Mouse (Mus musculus) neural tube, embryonic 11.5 days (tissue): Measurements from ENCODE around the gene Cdc34. TPM values are rescaled to one million over a fixed set of nuclear protein-coding genes. Genes with fewer than 3 reads are reported as not detected.
A peak's percentile ranks its signal among the peaks of the same experiment; 100 is the strongest.

Source experiments
- ATAC-seq: fragments of 200-750 bp; cut with Nextera tagmentation; 2 replicates; pipeline ENCODE4 v1.8.0; 2017; ENCODE audit warnings: moderate number of reproducible peaks, mild to moderate bottlenecking, moderate TSS enrichment, moderate library complexity; ENCODE audit not compliant: insufficient read depth, low FRiP score, low TSS enrichment
- DNase-seq: peaks from one replicate; pipeline ENCODE4 v3.0.0-alpha.2; 2015; ENCODE audit warnings: low spot score
- H3K27ac ChIP-seq: fragments of 300-500 bp; sonication (generic); 2 replicates; pipeline ENCODE4 v1.5.1; 2014; ENCODE audit warnings: low read depth, mild to moderate bottlenecking, low read length
- H3K27me3 ChIP-seq: fragments of 300-500 bp; sonication (generic); 2 replicates; pipeline ENCODE4 v1.6.1; 2014; ENCODE audit warnings: mild to moderate bottlenecking, low read length, mixed read lengths; ENCODE audit not compliant: control insufficient read depth, insufficient read depth
- H3K36me3 ChIP-seq: fragments of 300-500 bp; sonication (generic); 2 replicates; pipeline ENCODE4 v1.6.1; 2014; ENCODE audit warnings: mild to moderate bottlenecking, low read length, moderate library complexity, mixed read lengths; ENCODE audit not compliant: control insufficient read depth, insufficient read depth
- H3K4me1 ChIP-seq: fragments of 300-500 bp; sonication (generic); 2 replicates; pipeline ENCODE4 v1.6.1; 2014; ENCODE audit warnings: low read length, mixed read lengths; ENCODE audit not compliant: control insufficient read depth, insufficient read depth
- H3K4me2 ChIP-seq: fragments of 300-500 bp; sonication (generic); 2 replicates; pipeline ENCODE4 v1.6.1; 2014; ENCODE audit warnings: low read depth, mild to moderate bottlenecking, moderate library complexity
- H3K4me3 ChIP-seq: fragments of 300-500 bp; sonication (generic); 2 replicates; pipeline ENCODE4 v1.5.1; 2014; ENCODE audit warnings: low read depth, low read length
- H3K9ac ChIP-seq: fragments of 300-500 bp; sonication (generic); 2 replicates; pipeline ENCODE4 v1.6.1; 2014; ENCODE audit warnings: mild to moderate bottlenecking, low read length
- H3K9me3 ChIP-seq: fragments of 300-500 bp; sonication (generic); 2 replicates; pipeline ENCODE4 v1.6.1; 2016; ENCODE audit warnings: low read length; ENCODE audit not compliant: control insufficient read depth
- WGBS: fragments of 180-500 bp; shearing (Covaris S2); extraction: QIAGEN DNeasy Blood & Tissue Kit; methylation state at CpG from one replicate; pipeline ENCODE4 v1.1.7; 2014; 5-methylcytosine and 5-hydroxymethylcytosine counted together
- polyA plus RNA-seq: library from polyadenylated mRNA; unstranded; fragments of >200 nt; fragmentation: Nextera tagmentation; extraction: Ambion mirVana; gene quantifications from 2 replicates; pipeline ENCODE4 v1.2.1, GENCODE M21; 2014

Cdc34 gene
- polyA plus RNA-seq = 165 and 168 TPM in 2 replicates

- H3K9ac ChIP-seq = peak within 1 kb of the TSS; percentile 83
- H3K27me3 ChIP-seq = no peaks in the 10 kb centered on the region
- peaks cover 12% of the 10 kb centered on the region for H3K36me3 ChIP-seq
- H3K27ac ChIP-seq = peak within 1 kb of the TSS; percentile 64
- under 1% methylated on average over 66 of the region's 84 CpGs for WGBS
- ATAC-seq (peak; percentile 88), DNase-seq (peak; percentile 100)
- H3K4me3 ChIP-seq = peak within 1 kb of the TSS; percentile 92
- peak within 1 kb of the TSS; percentile 83 for H3K4me2 ChIP-seq
- H3K9me3 ChIP-seq = no peaks in the 10 kb centered on the region
- H3K4me1 ChIP-seq = peaks cover 17% of the 10 kb centered on the region
Observed at GRCm38 (mm10) chr10:79681591-79682245, at the start of gene Cdc34. TSS of gene Cdc34 (plus strand) at chr10:79682195.

- Histone ChIP-seq H3K9ac (no peak overlapping the region), H3K4me3 (no peak overlapping the region), H3K27ac (no peak overlapping the region), H3K9me3 (no peaks in the 10 kb centered on the region), H3K4me2 (no peak overlapping the region), H3K4me1 (peaks cover 1% of the 10 kb centered on the region), H3K27me3 (no peaks in the 10 kb centered on the region), H3K36me3 (no peaks in the 10 kb centered on the region)
- WGBS = 86% methylated on average over 17 of the region's 17 CpGs
- ATAC-seq = no peak
- no peak for DNase-seq
Observed at GRCm38 (mm10) chr10:79633006-79633777, 48.8 kb upstream of the Cdc34 start.

GRCm38 (mm10) chr10:79636287-79636686, 45.7 kb upstream of the Cdc34 start:
- ATAC-seq = no peak
- 80% methylated on average over 8 of the region's 8 CpGs for WGBS

GRCm38 (mm10) chr10:79637128-79638110, 44.6 kb upstream of the Cdc34 start, which contains the start of gene Shc2:
TSS of gene Shc2 (minus strand) at chr10:79637918.
- peak within 1 kb of the TSS; percentile 88 for H3K27ac ChIP-seq
- H3K9ac ChIP-seq = peak within 1 kb of the TSS; percentile 89
- no peaks in the 10 kb centered on the region for H3K9me3 ChIP-seq
- ATAC-seq = peak; percentile 86
- under 1% methylated on average over 87 of the region's 116 CpGs for WGBS
- H3K36me3 ChIP-seq = no peaks in the 10 kb centered on the region
- DNase-seq = peak; percentile 85
- peak within 1 kb of the TSS; percentile 91 for H3K4me2 ChIP-seq
- 0 out of 2 replicates have a peak, but pooled peaks cover 2% of the 10 kb centered on the region for H3K27me3 ChIP-seq
- H3K4me1 ChIP-seq = peaks cover 8% of the 10 kb centered on the region
- peak within 1 kb of the TSS; percentile 85 for H3K4me3 ChIP-seq

More at GRCm38 (mm10) chr10:79636287-79636686, 45.7 kb upstream of the Cdc34 start:
- no peaks in the 10 kb centered on the region for H3K36me3 ChIP-seq
- no peak overlapping the region for H3K27ac ChIP-seq
- 0 out of 2 replicates have a peak, but pooled peaks cover 2% of the 10 kb centered on the region for H3K27me3 ChIP-seq
- no peak for DNase-seq
- no peaks in the 10 kb centered on the region for H3K9me3 ChIP-seq
- peak overlapping the region; percentile 89 for H3K9ac ChIP-seq
- peak overlapping the region; percentile 91 for H3K4me2 ChIP-seq
- H3K4me1 ChIP-seq = peaks cover 8% of the 10 kb centered on the region
- H3K4me3 ChIP-seq = peak overlapping the region; percentile 85; the same call in 1 of the 2 replicates

- H3K27ac ChIP-seq = peak overlapping the region; percentile 73
- H3K4me2 ChIP-seq = peak overlapping the region; percentile 91
- H3K4me3 ChIP-seq = peak overlapping the region; percentile 85; the same call in 1 of the 2 replicates
- no peaks in the 10 kb centered on the region for H3K36me3 ChIP-seq
- ATAC-seq (peak; percentile 42), DNase-seq (peak; percentile 72)
- peak overlapping the region; percentile 89 for H3K9ac ChIP-seq
- 5% methylated on average over 23 of the region's 23 CpGs for WGBS
- H3K9me3 ChIP-seq = no peaks in the 10 kb centered on the region
- H3K4me1 ChIP-seq = peaks cover 8% of the 10 kb centered on the region
- 0 out of 2 replicates have a peak, but pooled peaks cover 2% of the 10 kb centered on the region for H3K27me3 ChIP-seq
Observed at GRCm38 (mm10) chr10:79638486-79639204, 43.4 kb upstream of the Cdc34 start.

- ATAC-seq = no peak
Observed at GRCm38 (mm10) chr10:79645711-79646110, 36.3 kb upstream of the Cdc34 start, which contains the start of gene Odf3l2. TSS of gene Odf3l2 (minus strand) at chr10:79645738.

GRCm38 (mm10) chr10:79649070-79649751, 32.8 kb upstream of the Cdc34 start:
- Histone ChIP-seq H3K36me3 (no peaks in the 10 kb centered on the region), H3K4me2 (no peak overlapping the region), H3K27ac (no peak overlapping the region), H3K9me3 (no peaks in the 10 kb centered on the region), H3K4me3 (no peak overlapping the region), H3K4me1 (no peaks in the 10 kb centered on the region), H3K27me3 (no peaks in the 10 kb centered on the region), H3K9ac (no peak overlapping the region)
- peak; percentile 81 for DNase-seq
- 28% methylated on average over 7 of the region's 7 CpGs for WGBS
- peak; percentile 48; the same call in 1 of the 2 replicates for ATAC-seq

More at GRCm38 (mm10) chr10:79645711-79646110, 36.3 kb upstream of the Cdc34 start, which contains the start of gene Odf3l2:
- DNase-seq = no peak
- Histone ChIP-seq H3K4me1 (no peaks in the 10 kb centered on the region), H3K4me2 (no peak within 1 kb of the TSS), H3K27me3 (no peaks in the 10 kb centered on the region), H3K36me3 (no peaks in the 10 kb centered on the region), H3K27ac (no peak within 1 kb of the TSS), H3K9me3 (no peaks in the 10 kb centered on the region), H3K9ac (no peak within 1 kb of the TSS), H3K4me3 (no peak within 1 kb of the TSS)
- WGBS = 74% methylated on average over 8 of the region's 8 CpGs
